Mouse (Mus musculus) subcutaneous adipose tissue, adult 2 months (tissue): Measurements from ENCODE around the gene Fasl. TPM values are rescaled to one million over a fixed set of nuclear protein-coding genes. Genes with fewer than 3 reads are reported as not detected.

Experiments
- polyA plus RNA-seq: library from polyadenylated mRNA; depleted of rRNA; stranded (reverse); fragments of >200 nt; gene quantifications from 2 replicates; pipeline ENCODE4 v1.2.3, GENCODE M21; 2012; ENCODE audit warnings: low replicate concordance; rRNA removed

Fasl gene
- 0.07 and 0.33 TPM in 2 replicates for polyA plus RNA-seq

GRCm38 (mm10) chr1:161788339-161788738 is at the start of gene Fasl:
TSS of gene Fasl (minus strand) at chr1:161788495.

Other genes starting within 250 kb of the Fasl start
- 3.0 and 6.3 TPM in 2 replicates for gene Suco, start 88.2 kb upstream of the Fasl start, polyA plus RNA-seq
- gene Pigc, start 180.7 kb upstream of the Fasl start, polyA plus RNA-seq, result 23.0 and 29.2 TPM in 2 replicates
- gene 4930558K02Rik, start 191.1 kb upstream of the Fasl start, polyA plus RNA-seq, result not detected in 2 replicates